Mouse (Mus musculus) layer of hippocampus, adult 9-11 months (tissue): ENCODE data around the gene Bace2.

Source experiments
- DNase-seq: peaks from one replicate; pipeline ENCODE4 v3.0.0; 2022

Bace2 gene

GRCm38 (mm10) chr16:97474671-97475070 lies 118.1 kb downstream of the Bace2 start:
- DNase-seq: no peak

GRCm38 (mm10) chr16:97475581-97475980 lies 119.0 kb downstream of the Bace2 start:
- no peak for DNase-seq

GRCm38 (mm10) chr16:97476524-97476923 lies 120.0 kb downstream of the Bace2 start:
- DNase-seq: no peak

- DNase-seq: no peak
Observed at GRCm38 (mm10) chr16:97478655-97479054, 122.1 kb downstream of the Bace2 start.

- no peak for DNase-seq
Observed at GRCm38 (mm10) chr16:97492369-97492768, 135.8 kb downstream of the Bace2 start.
